Mouse (Mus musculus) limb, embryonic 13.5 days (tissue): ENCODE results near the gene Gm9945. TPM values are rescaled to one million over a fixed set of nuclear protein-coding genes. Genes with fewer than 3 reads are reported as not detected.

Source experiments
- ATAC-seq: fragments of 200-750 bp; cut with Nextera tagmentation; 2 replicates; pipeline ENCODE4 v1.8.0; 2017; ENCODE audit warnings: low read depth, moderate number of reproducible peaks, moderate TSS enrichment; ENCODE audit not compliant: low FRiP score
- H3K27ac ChIP-seq: fragments of 300-500 bp; sonication (generic); 2 replicates; pipeline ENCODE4 v1.5.1; 2015; ENCODE audit warnings: inconsistent platforms, mild to moderate bottlenecking, moderate library complexity
- H3K27me3 ChIP-seq: fragments of 300-500 bp; sonication (generic); 2 replicates; pipeline ENCODE4 v1.6.1; 2015; ENCODE audit warnings: mild to moderate bottlenecking, inconsistent platforms
- H3K36me3 ChIP-seq: fragments of 300-500 bp; sonication (generic); 2 replicates; pipeline ENCODE4 v1.6.1; 2015; ENCODE audit warnings: inconsistent platforms, mild to moderate bottlenecking, moderate library complexity
- H3K4me1 ChIP-seq: fragments of 300-500 bp; sonication (generic); 2 replicates; pipeline ENCODE4 v1.6.1; 2015; ENCODE audit warnings: inconsistent platforms
- H3K4me2 ChIP-seq: fragments of 300-500 bp; sonication (generic); replicated peaks from 2 replicates; pipeline ENCODE4 v1.6.1; 2015; ENCODE audit warnings: inconsistent platforms, mild to moderate bottlenecking, moderate library complexity
- H3K4me3 ChIP-seq: fragments of 300-500 bp; sonication (generic); 2 replicates; pipeline ENCODE4 v1.5.1; 2015; ENCODE audit warnings: moderate library complexity, mild to moderate bottlenecking, inconsistent platforms
- H3K9ac ChIP-seq: fragments of 300-500 bp; sonication (generic); 2 replicates; pipeline ENCODE4 v1.6.1; 2015; ENCODE audit warnings: mild to moderate bottlenecking, inconsistent platforms
- H3K9me3 ChIP-seq: fragments of 300-500 bp; sonication (generic); 2 replicates; pipeline ENCODE4 v1.6.1; 2016; ENCODE audit warnings: inconsistent platforms
- WGBS: fragments of 180-500 bp; shearing (Covaris S2); methylation state at CpG from one replicate; pipeline ENCODE4 v1.1.7; 2015; 5-methylcytosine and 5-hydroxymethylcytosine counted together
- polyA plus RNA-seq: library from polyadenylated mRNA; unstranded; fragments of >200 nt; fragmentation: Nextera tagmentation; extraction: Ambion mirVana; gene quantifications from 2 replicates; pipeline ENCODE4 v1.2.1, GENCODE M21; 2015

Gm9945 gene
- polyA plus RNA-seq, 1 experiment from 2014 or later, result not detected

GRCm38 (mm10) chr11:53504376-53504775 lies 24.4 kb downstream of the Gm9945 start:
- Histone ChIP-seq H3K4me2 (no peak overlapping the region), H3K27me3 (no peaks in the 10 kb centered on the region), H3K36me3 (no peaks in the 10 kb centered on the region), H3K4me1 (peaks cover 8% of the 10 kb centered on the region), H3K9ac (no peak overlapping the region), H3K4me3 (no peak overlapping the region), H3K27ac (no peak overlapping the region), H3K9me3 (no peaks in the 10 kb centered on the region)
- ATAC-seq, result no peak
- WGBS, result 85% methylated on average over 8 of the region's 8 CpGs

- Histone ChIP-seq H3K36me3 (no peaks in the 10 kb centered on the region), H3K27ac (no peak overlapping the region), H3K9me3 (no peaks in the 10 kb centered on the region), H3K4me3 (no peak overlapping the region), H3K4me1 (peaks cover 8% of the 10 kb centered on the region), H3K27me3 (no peaks in the 10 kb centered on the region), H3K4me2 (no peak overlapping the region), H3K9ac (no peak overlapping the region)
- no peak for ATAC-seq
- WGBS, result 54% methylated on average over 5 of the region's 5 CpGs
Observed at GRCm38 (mm10) chr11:53505026-53505663, 25.2 kb downstream of the Gm9945 start.

DNA sequence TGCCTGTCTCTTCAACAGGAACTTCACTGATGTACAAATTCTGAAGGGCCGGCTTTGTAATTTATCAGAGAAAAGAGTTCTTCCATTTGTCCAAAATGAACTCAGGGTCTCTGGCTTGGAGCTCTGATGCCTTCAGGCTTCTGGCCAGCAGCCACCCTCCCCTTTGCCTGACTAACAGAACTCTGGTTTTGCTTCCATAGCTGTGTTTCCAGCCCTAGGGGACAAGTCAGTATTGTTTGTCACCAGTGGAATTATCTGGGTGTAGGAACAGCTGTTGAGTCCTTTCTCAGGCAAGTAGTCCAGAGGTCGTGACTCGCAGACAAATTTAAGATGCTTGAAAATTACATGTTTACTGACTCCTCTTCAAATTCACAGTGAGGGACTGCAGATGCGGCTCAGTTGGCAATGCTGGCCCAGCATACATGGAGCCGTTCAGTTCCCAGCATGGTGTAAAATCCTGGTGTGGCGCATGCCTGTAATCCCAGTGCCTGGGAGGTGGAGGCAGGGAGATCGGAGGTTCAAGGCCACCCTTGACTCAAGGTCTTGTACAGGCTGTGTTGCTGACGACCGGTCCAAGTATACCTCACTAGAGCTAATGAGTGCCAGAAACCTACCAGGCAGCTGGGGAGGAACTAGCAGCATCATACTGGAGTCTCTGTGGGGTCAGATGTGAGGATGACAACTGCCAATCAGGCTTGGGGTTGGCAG lies 27.3 kb downstream of the Gm9945 start:
- H3K4me1 ChIP-seq, result 0 out of 2 replicates have a peak, but pooled peaks cover 3% of the 10 kb centered on the region
- ATAC-seq, result no peak
- H3K27ac ChIP-seq, result no peak overlapping the region
- 82% methylated on average over 9 of the region's 9 CpGs for WGBS
- H3K4me2 ChIP-seq, result no peak overlapping the region
- H3K36me3 ChIP-seq, result no peaks in the 10 kb centered on the region
- no peak overlapping the region for H3K9ac ChIP-seq
- H3K4me3 ChIP-seq, result no peak overlapping the region
- H3K9me3 ChIP-seq, result no peaks in the 10 kb centered on the region
- H3K27me3 ChIP-seq, result no peaks in the 10 kb centered on the region

- no peak overlapping the region for H3K4me2 ChIP-seq
- no peaks in the 10 kb centered on the region for H3K27me3 ChIP-seq
- no peaks in the 10 kb centered on the region for H3K36me3 ChIP-seq
- no peak overlapping the region for H3K9ac ChIP-seq
- 69% methylated on average over 7 of the region's 7 CpGs for WGBS
- H3K4me1 ChIP-seq, result 0 out of 2 replicates have a peak, but pooled peaks cover 3% of the 10 kb centered on the region
- H3K4me3 ChIP-seq, result no peak overlapping the region
- no peaks in the 10 kb centered on the region for H3K9me3 ChIP-seq
- ATAC-seq, result no peak
- no peak overlapping the region for H3K27ac ChIP-seq
Observed at GRCm38 (mm10) chr11:53508152-53508551, 28.2 kb downstream of the Gm9945 start.

DNA sequence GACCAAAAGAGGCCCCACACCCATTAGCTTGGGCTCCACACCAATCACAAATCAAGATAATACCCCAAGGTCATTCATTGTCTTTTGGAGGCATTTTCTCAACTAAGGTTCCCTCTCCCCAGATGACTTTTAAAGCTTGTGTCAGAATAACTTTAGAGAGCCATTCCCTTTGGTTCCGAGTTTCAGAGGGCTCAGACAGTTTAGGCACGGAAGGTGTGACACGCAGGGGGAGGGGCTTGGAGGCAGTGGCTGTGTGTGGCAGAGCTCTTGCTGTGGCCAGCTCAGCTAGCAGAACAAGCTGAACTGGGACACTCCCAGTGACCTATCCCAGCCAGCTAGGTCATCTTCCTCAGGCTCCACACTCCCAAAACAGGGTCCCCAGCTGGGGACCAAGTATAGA lies 28.6 kb downstream of the Gm9945 start:
- H3K4me2 ChIP-seq, result no peak overlapping the region
- no peak overlapping the region for H3K27ac ChIP-seq
- no peaks in the 10 kb centered on the region for H3K27me3 ChIP-seq
- no peaks in the 10 kb centered on the region for H3K36me3 ChIP-seq
- H3K4me1 ChIP-seq, result 0 out of 2 replicates have a peak, but pooled peaks cover 3% of the 10 kb centered on the region
- H3K9ac ChIP-seq, result no peak overlapping the region
- ATAC-seq, result no peak
- no peak overlapping the region for H3K4me3 ChIP-seq
- no peaks in the 10 kb centered on the region for H3K9me3 ChIP-seq
- WGBS, result 51% methylated on average over 3 of the region's 3 CpGs

DNA sequence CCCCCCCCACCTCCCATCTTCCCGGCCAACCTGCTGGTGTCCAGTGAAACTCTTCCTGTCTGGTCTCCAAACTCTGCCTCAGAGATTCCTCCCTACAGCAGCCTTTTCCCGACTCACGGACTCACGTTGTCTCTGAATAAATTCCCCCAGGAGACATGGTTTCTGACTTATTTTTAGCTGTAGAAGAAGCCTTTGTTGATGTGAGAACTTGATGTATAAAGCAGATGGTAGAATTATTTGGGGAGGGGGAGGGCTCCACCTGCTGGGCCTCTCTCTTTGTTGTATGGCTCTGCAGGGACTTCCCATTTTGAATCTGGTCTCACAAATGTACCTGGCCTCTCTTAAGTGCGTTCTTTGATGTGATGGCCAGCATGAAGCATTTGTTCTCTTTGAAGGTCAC lies 30.4 kb downstream of the Gm9945 start:
- 0 out of 2 replicates have a peak, but pooled peaks cover 3% of the 10 kb centered on the region for H3K4me1 ChIP-seq
- H3K27me3 ChIP-seq, result no peaks in the 10 kb centered on the region
- no peak overlapping the region for H3K4me2 ChIP-seq
- 43% methylated on average over 5 of the region's 5 CpGs for WGBS
- ATAC-seq, result no peak
- H3K36me3 ChIP-seq, result no peaks in the 10 kb centered on the region
- no peak overlapping the region for H3K27ac ChIP-seq
- H3K9ac ChIP-seq, result no peak overlapping the region
- H3K4me3 ChIP-seq, result no peak overlapping the region
- no peaks in the 10 kb centered on the region for H3K9me3 ChIP-seq

DNA sequence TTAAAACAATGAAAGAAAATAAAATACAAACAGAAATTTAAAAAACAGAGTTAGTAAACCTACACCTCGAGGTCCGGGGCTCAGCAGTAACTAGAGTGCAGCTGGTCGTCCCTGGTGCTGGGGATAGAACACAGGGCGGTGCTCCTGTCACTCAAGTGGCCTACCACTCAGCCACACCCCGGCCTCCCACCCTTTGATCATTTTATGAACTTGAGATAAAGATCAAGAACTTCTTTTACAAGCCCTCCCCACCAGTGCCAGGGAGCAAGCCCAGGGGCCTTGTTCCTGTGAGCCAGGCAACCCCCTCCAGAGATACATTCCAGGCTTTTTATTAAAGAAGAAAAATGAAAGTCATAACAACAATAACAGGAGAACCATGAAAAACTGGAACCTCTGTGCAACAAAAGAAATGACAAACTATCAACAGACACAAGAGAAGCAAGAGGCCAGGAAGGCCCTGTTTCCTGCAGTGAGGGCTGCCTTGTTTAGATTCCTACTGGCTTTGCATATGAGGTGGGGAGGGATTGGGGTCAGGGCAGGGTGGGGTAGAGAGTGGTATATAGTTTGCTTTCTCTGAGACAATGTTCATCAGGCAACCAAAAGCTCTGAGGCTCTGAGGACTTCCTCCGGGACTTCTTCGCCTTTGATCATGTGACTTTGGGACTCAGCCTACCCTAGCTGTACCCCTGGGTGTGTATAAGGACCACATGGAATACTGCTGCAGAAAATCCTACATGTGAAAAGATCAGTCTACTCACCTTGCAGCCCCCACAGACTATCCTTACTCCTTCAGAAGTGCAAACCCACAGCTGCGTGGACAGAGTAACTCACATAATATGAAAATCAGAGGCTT lies 37.0 kb downstream of the Gm9945 start:
- H3K9me3 ChIP-seq, result no peaks in the 10 kb centered on the region
- ATAC-seq, result no peak
- H3K36me3 ChIP-seq, result no peaks in the 10 kb centered on the region
- peaks cover 33% of the 10 kb centered on the region for H3K4me1 ChIP-seq
- H3K27ac ChIP-seq, result peak overlapping the region; percentile 15; the same call in 1 of the 2 replicates
- no peak overlapping the region for H3K4me2 ChIP-seq
- H3K4me3 ChIP-seq, result no peak overlapping the region
- H3K27me3 ChIP-seq, result no peaks in the 10 kb centered on the region
- H3K9ac ChIP-seq, result no peak overlapping the region
- WGBS, result 31% methylated on average over 8 of the region's 8 CpGs

DNA sequence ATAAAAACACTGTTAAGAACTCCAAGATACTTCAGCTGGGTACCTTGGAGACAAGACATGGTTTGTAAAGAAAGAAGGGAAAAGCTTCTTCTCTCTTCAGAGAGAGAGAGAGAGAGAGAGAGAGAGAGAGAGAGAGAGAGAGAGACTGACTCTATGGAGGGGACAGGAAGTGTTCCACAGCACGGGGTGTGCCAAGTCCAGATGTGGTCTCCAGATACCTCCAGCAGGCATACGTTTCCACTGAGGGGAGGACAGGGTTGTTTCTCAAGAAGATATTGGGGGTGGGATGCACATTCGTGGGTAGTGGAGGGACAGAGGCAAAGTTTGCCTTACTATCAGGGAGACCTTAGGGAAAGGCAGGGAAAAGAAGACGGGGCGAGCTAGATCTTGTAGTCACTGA lies 38.8 kb downstream of the Gm9945 start:
- peak overlapping the region; percentile 92; the same call in 1 of the 2 replicates for H3K27ac ChIP-seq
- H3K9ac ChIP-seq, result no peak overlapping the region
- H3K27me3 ChIP-seq, result no peaks in the 10 kb centered on the region
- H3K36me3 ChIP-seq, result no peaks in the 10 kb centered on the region
- WGBS, result 42% methylated on average over 5 of the region's 5 CpGs
- H3K4me3 ChIP-seq, result peak overlapping the region; percentile 82
- H3K4me2 ChIP-seq, result peak overlapping the region; percentile 88
- H3K4me1 ChIP-seq, result peaks cover 50% of the 10 kb centered on the region
- H3K9me3 ChIP-seq, result no peaks in the 10 kb centered on the region
- ATAC-seq, result no peak

DNA sequence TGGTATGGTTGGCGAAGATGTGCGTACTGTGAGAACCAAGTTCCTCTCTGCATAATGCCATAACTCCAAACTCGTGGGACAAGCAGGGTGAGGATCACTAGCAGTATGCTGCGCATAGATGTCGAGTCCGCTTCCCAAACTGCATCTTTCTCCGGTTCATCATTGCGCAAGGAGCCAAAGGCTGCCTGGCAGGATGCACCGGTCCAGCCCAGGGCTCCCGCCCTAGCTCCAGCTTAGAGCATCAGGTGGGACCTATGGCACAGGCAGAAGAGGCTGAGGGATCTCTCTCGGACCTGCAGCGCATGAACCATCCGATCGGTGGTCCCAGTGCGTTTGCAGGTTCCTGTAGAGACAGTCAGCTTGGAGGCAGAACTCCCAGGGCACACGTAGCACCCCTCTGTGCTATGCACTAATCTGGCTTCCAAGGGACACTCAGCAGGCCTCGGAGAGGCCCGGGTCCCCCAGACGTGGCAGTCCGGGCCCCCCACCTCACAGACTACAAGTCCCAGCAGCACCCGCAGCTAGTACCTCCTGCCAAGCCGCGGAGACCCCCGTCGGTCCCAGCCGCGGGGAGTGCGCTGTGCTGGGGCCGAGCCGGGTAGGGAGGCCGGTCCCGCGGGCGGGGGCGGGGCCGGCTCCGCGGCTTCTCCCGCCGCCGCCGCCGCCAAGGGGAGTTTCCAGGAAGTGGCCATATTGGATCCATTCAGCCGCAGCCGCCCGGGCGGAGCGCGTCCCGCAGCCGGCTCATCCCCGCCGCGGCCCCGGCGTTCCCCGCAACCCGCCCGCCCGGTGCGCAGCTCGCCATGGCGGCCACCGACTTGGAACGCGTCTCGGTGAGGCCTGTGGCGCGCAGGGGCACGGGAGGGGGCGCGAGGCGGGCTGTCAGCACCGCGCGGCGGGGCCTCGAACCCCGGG lies 39.5 kb downstream of the Gm9945 start, which contains the start of gene Sept8:
TSS of gene Sept8 (plus strand) at position 51 of the 915 bp plus-strand sequence.
- 4% methylated on average over 79 of the region's 79 CpGs for WGBS
- no peaks in the 10 kb centered on the region for H3K27me3 ChIP-seq
- H3K36me3 ChIP-seq, result no peaks in the 10 kb centered on the region
- peak within 1 kb of the TSS; percentile 88 for H3K9ac ChIP-seq
- H3K9me3 ChIP-seq, result no peaks in the 10 kb centered on the region
- H3K4me1 ChIP-seq, result peaks cover 57% of the 10 kb centered on the region
- peak within 1 kb of the TSS; percentile 92 for H3K27ac ChIP-seq
- H3K4me3 ChIP-seq, result peak within 1 kb of the TSS; percentile 82
- peak; percentile 87 for ATAC-seq
- peak within 1 kb of the TSS; percentile 88 for H3K4me2 ChIP-seq

GRCm38 (mm10) chr11:53520122-53520978 lies 40.4 kb downstream of the Gm9945 start:
- WGBS, result 2% methylated on average over 24 of the region's 24 CpGs
- peak; percentile 60 for ATAC-seq
- Histone ChIP-seq H3K9me3 (no peaks in the 10 kb centered on the region), H3K4me3 (peak overlapping the region; percentile 82), H3K27ac (peak overlapping the region; percentile 92), H3K27me3 (no peaks in the 10 kb centered on the region), H3K36me3 (no peaks in the 10 kb centered on the region), H3K9ac (peak overlapping the region; percentile 88), H3K4me1 (peaks cover 66% of the 10 kb centered on the region), H3K4me2 (peak overlapping the region; percentile 88)
